Mouse (Mus musculus) forebrain, embryonic 14.5 days (tissue): ENCODE results near the gene Hacd2. TPM values are rescaled to one million over a fixed set of nuclear protein-coding genes. Genes with fewer than 3 reads are reported as not detected.

Experiments
- ATAC-seq: fragments of 200-750 bp; cut with Nextera tagmentation; 2 replicates; pipeline ENCODE4 v1.8.0; 2017; ENCODE audit warnings: mild to moderate bottlenecking, moderate library complexity
- DNase-seq: peaks from one replicate; pipeline ENCODE4 v3.0.0-alpha.2; 2015; ENCODE audit warnings: low spot score
- H3K27ac ChIP-seq: fragments of 300-500 bp; sonication (generic); 2 replicates; pipeline ENCODE4 v1.5.1; 2014; ENCODE audit warnings: low read depth, mild to moderate bottlenecking, control low read depth, low read length, moderate library complexity
- H3K27me3 ChIP-seq: fragments of 300-500 bp; sonication (generic); replicated peaks from 2 replicates; pipeline ENCODE4 v1.6.1; 2014; ENCODE audit warnings: low read length, control low read depth, mixed read lengths; ENCODE audit not compliant: control insufficient read depth, insufficient read depth
- H3K36me3 ChIP-seq: fragments of 300-500 bp; sonication (generic); 2 replicates; pipeline ENCODE4 v1.6.1; 2014; ENCODE audit warnings: low read length, control low read depth; ENCODE audit not compliant: control insufficient read depth, insufficient read depth
- H3K4me1 ChIP-seq: fragments of 300-500 bp; sonication (generic); 2 replicates; pipeline ENCODE4 v1.6.1; 2014; ENCODE audit warnings: antibody characterized with exemption, low read length, control low read depth; ENCODE audit not compliant: control insufficient read depth, insufficient read depth
- H3K4me2 ChIP-seq: fragments of 300-500 bp; sonication (generic); 2 replicates; pipeline ENCODE4 v1.6.1; 2014; ENCODE audit warnings: mild to moderate bottlenecking, control low read depth, low read length
- H3K4me3 ChIP-seq: fragments of 300-500 bp; sonication (generic); 2 replicates; pipeline ENCODE4 v1.5.1; 2014; ENCODE audit warnings: low read depth, low read length, control low read depth
- H3K9ac ChIP-seq: fragments of 300-500 bp; sonication (generic); 2 replicates; pipeline ENCODE4 v1.6.1; 2014; ENCODE audit warnings: mild to moderate bottlenecking, low read length, control low read depth, moderate library complexity
- H3K9me3 ChIP-seq: fragments of 300-500 bp; sonication (generic); replicated peaks from 2 replicates; pipeline ENCODE4 v1.6.1; 2016; ENCODE audit warnings: low read length, control low read depth, mixed read lengths; ENCODE audit not compliant: control insufficient read depth
- WGBS: fragments of 180-500 bp; shearing (Covaris S2); extraction: QIAGEN DNeasy Blood & Tissue Kit; methylation state at CpG from one replicate; pipeline ENCODE4 v1.1.7; 2014; 5-methylcytosine and 5-hydroxymethylcytosine counted together
- polyA plus RNA-seq: library from polyadenylated mRNA; unstranded; fragments of >200 nt; fragmentation: Nextera tagmentation; extraction: Ambion mirVana; gene quantifications from 2 replicates; pipeline ENCODE4 v1.2.1, GENCODE M21; 2014

Hacd2 gene
- polyA plus RNA-seq, 1 experiment from 2014 or later = 32.1 TPM

DNA sequence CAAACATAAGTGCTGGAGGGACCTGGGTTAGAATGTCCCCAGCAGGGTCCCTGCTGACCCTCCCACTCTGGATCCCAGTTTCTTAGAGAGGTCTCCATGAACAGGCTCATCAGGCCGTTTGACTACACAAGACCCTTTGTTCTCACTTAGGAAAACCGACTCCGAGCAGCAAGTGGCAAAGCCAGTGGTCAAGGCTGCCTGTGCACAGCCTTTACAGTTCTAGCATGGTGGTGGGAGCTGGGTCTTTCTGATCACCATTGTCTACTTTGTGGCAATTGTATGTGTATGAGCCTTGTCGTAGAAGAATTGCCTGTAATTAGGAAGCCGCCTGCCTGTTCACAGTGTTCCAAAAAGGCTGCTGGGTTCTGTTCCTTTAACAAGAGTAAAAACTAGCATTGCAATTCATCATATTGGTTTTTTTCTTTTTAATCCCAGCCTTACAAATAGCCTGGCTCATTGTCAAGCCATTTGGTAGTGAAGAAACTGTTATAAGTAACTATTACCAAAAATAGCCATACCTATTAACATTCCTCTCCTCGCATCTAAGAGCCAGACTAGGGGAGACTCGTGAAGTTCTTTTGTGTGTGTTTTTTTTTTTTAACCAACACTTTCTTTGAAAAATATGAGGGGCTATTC lies 87.5 kb downstream of the Hacd2 start:
- no peaks in the 10 kb centered on the region for H3K9me3 ChIP-seq
- no peak for DNase-seq
- peaks cover 3% of the 10 kb centered on the region; the same call in 1 of the 2 replicates for H3K4me1 ChIP-seq
- no peak overlapping the region for H3K4me2 ChIP-seq
- no peak for ATAC-seq
- WGBS = 20% methylated on average over 7 of the region's 7 CpGs
- no peak overlapping the region for H3K27ac ChIP-seq
- H3K36me3 ChIP-seq = 0 out of 2 replicates have a peak, but pooled peaks cover 4% of the 10 kb centered on the region
- H3K4me3 ChIP-seq = no peak overlapping the region
- H3K27me3 ChIP-seq = no peaks in the 10 kb centered on the region
- no peak overlapping the region for H3K9ac ChIP-seq

DNA sequence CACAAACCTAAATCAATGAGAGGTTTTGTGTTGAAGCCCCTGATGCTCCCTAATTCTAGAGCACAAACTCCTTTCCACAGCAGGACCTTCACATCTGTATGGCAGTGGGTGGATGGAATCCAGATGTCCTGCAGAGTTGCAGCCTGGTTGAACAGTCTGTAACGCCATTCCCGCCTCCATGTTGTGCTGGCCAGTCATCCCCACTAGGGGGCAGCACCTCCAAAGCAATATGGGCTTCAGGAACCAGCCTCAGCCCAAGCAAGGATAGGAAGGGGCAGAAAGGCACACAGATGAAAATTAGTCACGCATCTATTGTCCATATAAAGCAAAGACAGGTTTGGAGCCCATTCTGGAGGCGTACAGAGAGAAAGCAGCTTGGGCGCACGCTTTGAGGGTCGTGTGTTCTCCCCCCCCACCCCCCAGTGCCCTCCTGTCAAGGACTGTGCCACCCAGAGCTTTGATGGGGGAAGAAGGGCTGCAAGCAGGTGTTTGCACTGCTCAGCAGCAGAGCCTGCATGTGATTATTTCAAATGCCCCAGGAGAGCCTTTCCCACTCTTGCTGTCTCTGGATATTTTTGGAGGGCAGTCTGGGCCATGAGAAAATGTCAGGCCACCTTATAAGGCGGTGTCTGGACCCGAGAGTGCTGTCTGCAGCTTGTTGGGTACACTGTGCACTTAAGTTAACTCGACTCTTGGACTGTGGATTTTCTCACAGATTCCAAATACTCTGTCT lies 88.3 kb downstream of the Hacd2 start:
- peaks cover 3% of the 10 kb centered on the region; the same call in 1 of the 2 replicates for H3K4me1 ChIP-seq
- no peak overlapping the region for H3K27ac ChIP-seq
- peak overlapping the region; percentile 27; the same call in 1 of the 2 replicates for H3K4me2 ChIP-seq
- ATAC-seq (peak; percentile 93), DNase-seq (peak; percentile 89)
- peak overlapping the region; percentile 49 for H3K9ac ChIP-seq
- H3K27me3 ChIP-seq = no peaks in the 10 kb centered on the region
- WGBS = 32% methylated on average over 10 of the region's 10 CpGs
- H3K9me3 ChIP-seq = no peaks in the 10 kb centered on the region
- 0 out of 2 replicates have a peak, but pooled peaks cover 4% of the 10 kb centered on the region for H3K36me3 ChIP-seq
- no peak overlapping the region for H3K4me3 ChIP-seq

DNA sequence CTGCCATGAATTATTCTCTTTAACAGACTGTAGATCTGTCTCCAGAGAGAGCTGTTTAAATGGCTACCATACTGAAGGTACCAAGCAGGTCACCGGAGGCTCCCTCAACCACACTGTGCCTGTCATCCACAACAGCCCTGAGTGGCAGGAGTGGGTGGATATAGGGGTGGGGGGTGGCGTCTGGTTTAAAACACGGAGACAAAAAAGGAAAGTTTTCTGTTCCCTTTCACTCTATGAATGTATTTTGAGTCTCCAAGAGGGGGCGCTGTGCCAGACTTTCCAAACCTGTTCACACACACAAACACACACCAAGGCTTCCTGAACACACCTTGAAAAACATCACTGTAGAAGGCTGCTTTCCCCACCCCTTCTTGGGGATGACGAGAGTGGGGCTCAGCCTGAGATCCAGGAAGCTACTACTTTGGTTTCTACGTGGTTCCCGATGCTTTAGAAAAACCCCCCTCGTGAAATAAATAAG lies 89.0 kb downstream of the Hacd2 start:
- DNase-seq = peak; percentile 33
- no peak overlapping the region for H3K27ac ChIP-seq
- H3K27me3 ChIP-seq = no peaks in the 10 kb centered on the region
- H3K9ac ChIP-seq = no peak overlapping the region; the same call in 1 of the 2 replicates
- H3K4me2 ChIP-seq = no peak overlapping the region
- WGBS = 66% methylated on average over 8 of the region's 8 CpGs
- ATAC-seq = peak; percentile 44; the same call in 1 of the 2 replicates
- H3K4me3 ChIP-seq = no peak overlapping the region
- H3K9me3 ChIP-seq = no peaks in the 10 kb centered on the region
- 0 out of 2 replicates have a peak, but pooled peaks cover 4% of the 10 kb centered on the region for H3K36me3 ChIP-seq
- H3K4me1 ChIP-seq = peaks cover 3% of the 10 kb centered on the region; the same call in 1 of the 2 replicates

DNA sequence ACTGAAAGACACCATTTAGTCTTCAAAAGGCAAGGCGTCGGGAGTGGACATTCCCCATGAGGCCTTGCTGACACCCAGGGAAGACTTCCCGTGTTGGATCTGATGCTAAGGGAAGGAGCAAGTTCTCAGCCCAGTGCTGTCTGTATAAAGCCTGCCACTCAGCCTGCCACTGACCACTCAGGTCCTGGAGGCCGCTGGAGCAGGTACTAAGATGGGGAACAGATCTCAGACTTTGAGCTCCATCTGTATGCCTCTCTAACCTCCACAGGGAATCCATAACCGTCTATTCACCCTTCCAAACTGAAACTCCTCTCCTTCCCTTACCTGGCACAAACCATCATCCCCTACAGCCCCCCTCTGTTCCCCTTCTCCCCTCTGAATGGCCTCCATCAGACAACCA lies 91.3 kb downstream of the Hacd2 start:
- no peak overlapping the region for H3K9ac ChIP-seq
- 83% methylated on average over 5 of the region's 5 CpGs for WGBS
- no peak for DNase-seq
- no peak overlapping the region for H3K27ac ChIP-seq
- H3K4me1 ChIP-seq = peaks cover 3% of the 10 kb centered on the region; the same call in 1 of the 2 replicates
- H3K4me3 ChIP-seq = no peak overlapping the region
- no peaks in the 10 kb centered on the region for H3K36me3 ChIP-seq
- no peak overlapping the region for H3K4me2 ChIP-seq
- no peaks in the 10 kb centered on the region for H3K27me3 ChIP-seq
- ATAC-seq = no peak
- no peaks in the 10 kb centered on the region for H3K9me3 ChIP-seq

DNA sequence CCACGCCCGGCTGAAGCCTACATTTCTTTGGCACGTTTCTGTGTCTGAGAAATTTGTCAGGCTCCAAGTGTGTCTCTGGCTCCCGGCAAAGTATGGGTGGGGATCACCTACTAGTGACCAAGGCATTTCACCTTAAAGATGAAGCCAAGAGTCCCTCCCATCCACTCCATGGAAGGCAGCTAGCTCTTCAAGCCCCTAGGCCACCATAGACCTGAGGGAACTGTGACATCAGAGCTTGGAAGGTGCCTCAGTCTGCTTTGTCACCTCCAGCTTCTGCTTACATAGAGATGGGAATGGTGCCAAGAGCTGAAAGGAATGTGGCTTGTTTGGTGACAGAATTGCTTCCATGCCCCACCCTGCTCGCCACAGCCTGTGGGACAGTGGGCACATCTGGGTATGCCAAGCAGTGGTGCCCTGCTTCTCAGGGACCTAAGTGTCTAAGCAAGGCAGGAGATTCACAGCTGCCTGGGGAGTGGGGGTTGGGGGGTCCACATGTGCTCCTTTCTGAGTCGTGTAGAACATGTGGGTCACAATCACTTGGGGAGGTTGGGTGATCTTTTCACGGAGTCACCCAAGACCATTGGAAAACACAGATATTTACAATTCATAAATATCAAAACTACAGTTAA lies 94.2 kb downstream of the Hacd2 start:
- no peaks in the 10 kb centered on the region for H3K4me1 ChIP-seq
- no peaks in the 10 kb centered on the region for H3K9me3 ChIP-seq
- H3K4me3 ChIP-seq = no peak overlapping the region
- H3K36me3 ChIP-seq = no peaks in the 10 kb centered on the region
- 85% methylated on average over 7 of the region's 7 CpGs for WGBS
- no peak for ATAC-seq
- H3K27me3 ChIP-seq = no peaks in the 10 kb centered on the region
- peak; percentile 30 for DNase-seq
- no peak overlapping the region for H3K4me2 ChIP-seq
- H3K9ac ChIP-seq = no peak overlapping the region
- H3K27ac ChIP-seq = no peak overlapping the region

DNA sequence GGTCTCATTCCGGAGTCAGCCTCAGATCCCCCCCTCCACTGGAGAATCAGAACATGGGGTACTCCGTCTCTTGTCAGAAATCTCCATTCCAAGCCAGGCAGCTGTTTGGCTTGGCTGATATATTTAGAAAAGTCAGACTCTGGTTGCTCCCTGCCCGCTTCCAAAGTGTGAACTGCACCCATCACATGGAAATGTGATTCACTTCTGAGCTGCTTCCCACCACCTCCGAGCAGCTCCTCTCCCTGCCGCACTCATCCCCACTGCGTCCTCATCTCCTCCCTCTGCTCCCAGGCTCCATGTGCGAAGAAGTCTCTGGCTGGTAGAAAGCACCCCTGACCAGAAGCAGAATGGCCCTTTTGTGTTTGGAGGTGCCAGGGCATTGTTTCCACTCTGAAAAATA lies 95.2 kb downstream of the Hacd2 start:
- Histone ChIP-seq H3K4me1 (no peaks in the 10 kb centered on the region), H3K36me3 (no peaks in the 10 kb centered on the region), H3K9me3 (no peaks in the 10 kb centered on the region), H3K4me2 (no peak overlapping the region), H3K4me3 (no peak overlapping the region), H3K9ac (no peak overlapping the region), H3K27me3 (no peaks in the 10 kb centered on the region), H3K27ac (no peak overlapping the region)
- WGBS = 58% methylated on average over 7 of the region's 7 CpGs
- DNase-seq (no peak), ATAC-seq (no peak)

DNA sequence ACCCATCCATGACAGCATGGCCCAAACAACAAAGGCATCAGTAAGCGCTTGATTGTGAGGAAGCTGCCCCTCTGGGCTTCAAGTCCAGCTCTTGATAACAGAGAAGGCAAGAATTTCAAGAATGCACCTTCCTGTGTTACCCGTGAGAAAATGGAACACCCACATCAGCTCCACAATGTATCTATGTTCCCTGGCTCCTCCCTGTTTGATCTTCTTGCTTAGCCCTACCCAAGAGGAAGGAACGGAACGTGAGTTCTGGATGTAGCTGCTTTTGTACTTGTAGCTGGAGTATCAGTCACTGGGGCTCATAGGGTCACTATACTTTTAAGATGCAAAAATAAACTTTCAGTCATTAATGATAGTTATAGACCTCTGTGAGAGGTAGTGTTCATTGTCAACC lies 98.4 kb downstream of the Hacd2 start:
- Histone ChIP-seq H3K36me3 (no peaks in the 10 kb centered on the region), H3K9me3 (no peaks in the 10 kb centered on the region), H3K27me3 (no peaks in the 10 kb centered on the region), H3K4me1 (no peaks in the 10 kb centered on the region), H3K9ac (no peak overlapping the region), H3K4me2 (no peak overlapping the region), H3K27ac (no peak overlapping the region), H3K4me3 (no peak overlapping the region)
- 82% methylated on average over 4 of the region's 4 CpGs for WGBS
- no peak for DNase-seq
- no peak for ATAC-seq

DNA sequence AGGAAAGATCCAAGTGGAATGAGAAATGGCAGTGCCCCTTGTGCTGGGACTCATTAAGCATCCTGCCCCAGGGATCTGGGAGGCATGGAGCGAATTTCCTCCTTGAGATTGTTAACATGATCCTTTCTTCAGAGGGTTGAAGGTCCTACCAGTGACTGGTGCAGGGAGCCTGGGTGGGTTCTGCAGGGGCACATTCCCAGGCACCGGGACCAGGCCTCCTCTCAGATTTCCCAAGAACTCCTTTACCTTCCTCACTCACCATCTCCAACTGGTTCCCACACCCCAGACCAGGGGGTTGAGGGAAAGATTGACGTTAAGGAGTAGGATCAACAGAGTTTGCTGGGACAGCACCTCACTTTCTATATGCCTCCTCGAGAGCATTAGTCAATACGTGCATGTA lies 105.0 kb downstream of the Hacd2 start:
- no peak overlapping the region for H3K4me2 ChIP-seq
- no peaks in the 10 kb centered on the region for H3K4me1 ChIP-seq
- no peaks in the 10 kb centered on the region for H3K27me3 ChIP-seq
- H3K36me3 ChIP-seq = no peaks in the 10 kb centered on the region
- WGBS = 87% methylated on average over 5 of the region's 5 CpGs
- ATAC-seq (no peak), DNase-seq (no peak)
- H3K9ac ChIP-seq = no peak overlapping the region
- H3K27ac ChIP-seq = no peak overlapping the region
- H3K4me3 ChIP-seq = no peak overlapping the region
- H3K9me3 ChIP-seq = no peaks in the 10 kb centered on the region
